Mouse (Mus musculus) midbrain, postnatal 0 days (tissue): ENCODE measurements at regions not wholly inside any gene's neighbourhood (a gene's known extent, or its start where the extent isn't known, plus 50 kb on each side); places are given as distances from the start of the nearest gene placed in this dataset.

ENCODE experiments used
- ATAC-seq: fragments of 200-750 bp; cut with Nextera tagmentation; 2 replicates; pipeline ENCODE4 v1.8.0; 2017; ENCODE audit warnings: moderate number of reproducible peaks, mild to moderate bottlenecking, moderate TSS enrichment, moderate library complexity; ENCODE audit not compliant: low FRiP score
- DNase-seq: peaks from one replicate; pipeline ENCODE4 v3.0.0-alpha.2; 2015; ENCODE audit warnings: low spot score
- H3K27ac ChIP-seq: fragments of 300-500 bp; sonication (generic); 2 replicates; pipeline ENCODE4 v1.5.1; 2014; ENCODE audit warnings: low read depth, mild to moderate bottlenecking, low read length, mixed read lengths
- H3K27me3 ChIP-seq: fragments of 300-500 bp; sonication (generic); 2 replicates; pipeline ENCODE4 v1.6.1; 2014; ENCODE audit warnings: low read length, control low read depth, mixed read lengths; ENCODE audit not compliant: insufficient read depth
- H3K36me3 ChIP-seq: fragments of 300-500 bp; sonication (generic); 2 replicates; pipeline ENCODE4 v1.6.1; 2014; ENCODE audit warnings: low read length, control low read depth, mixed read lengths; ENCODE audit not compliant: insufficient read depth
- H3K4me1 ChIP-seq: fragments of 300-500 bp; sonication (generic); 2 replicates; pipeline ENCODE4 v1.6.1; 2014; ENCODE audit warnings: mild to moderate bottlenecking, control low read depth, antibody characterized with exemption, low read length, mixed read lengths; ENCODE audit not compliant: insufficient read depth
- H3K4me2 ChIP-seq: fragments of 300-500 bp; sonication (generic); 2 replicates; pipeline ENCODE4 v1.6.1; 2014; ENCODE audit warnings: low read depth, mild to moderate bottlenecking, low read length, mixed read lengths; ENCODE audit not compliant: poor library complexity, severe bottlenecking
- H3K4me3 ChIP-seq: fragments of 300-500 bp; sonication (generic); 2 replicates; pipeline ENCODE4 v1.5.1; 2014; ENCODE audit warnings: low read depth, mild to moderate bottlenecking, low read length, moderate library complexity
- H3K9ac ChIP-seq: fragments of 300-500 bp; sonication (generic); replicated peaks from 2 replicates; pipeline ENCODE4 v1.6.1; 2014; ENCODE audit warnings: mild to moderate bottlenecking, low read length, moderate library complexity, mixed read lengths; ENCODE audit not compliant: poor library complexity, severe bottlenecking
- H3K9me3 ChIP-seq: fragments of 300-500 bp; sonication (generic); 2 replicates; pipeline ENCODE4 v1.6.1; 2016; ENCODE audit warnings: low read length, control low read depth
- CTCF ChIP-seq: IDR thresholded peaks from 2 replicates; pipeline ENCODE4 v1.5.1; 2016; ENCODE audit warnings: antibody characterized with exemption, mild to moderate bottlenecking
- WGBS: fragments of 180-500 bp; shearing (Covaris S2); extraction: QIAGEN DNeasy Blood & Tissue Kit; methylation state at CpG from one replicate; pipeline ENCODE4 v1.1.7; 2014; 5-methylcytosine and 5-hydroxymethylcytosine counted together

DNA sequence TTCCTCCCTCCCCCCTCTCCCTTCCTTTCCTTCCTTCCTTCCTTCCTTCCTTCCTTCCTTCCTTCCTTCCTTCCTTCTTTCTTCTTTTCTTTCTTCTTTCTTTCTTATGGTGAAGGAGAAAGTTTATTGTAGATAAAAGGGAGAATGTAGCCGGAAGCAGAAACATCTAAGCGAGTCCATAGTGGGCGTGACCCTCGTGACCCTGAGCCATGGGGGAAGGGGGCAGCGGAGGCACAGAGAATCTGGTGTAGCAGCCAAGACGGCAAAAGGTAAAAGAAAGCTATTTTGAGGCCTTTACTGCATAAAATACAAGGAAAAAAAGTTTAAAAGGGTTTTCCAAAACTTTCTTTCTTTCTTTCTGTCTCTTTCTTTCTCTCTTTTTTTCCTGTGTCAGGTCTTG, 93.5 kb upstream of the Fbxo11 start:
- no peak for DNase-seq
- Histone ChIP-seq H3K9ac (no peak overlapping the region), H3K27ac (no peak overlapping the region), H3K27me3 (no peaks in the 10 kb centered on the region), H3K4me1 (peaks cover 8% of the 10 kb centered on the region; the same call in 1 of the 2 replicates), H3K9me3 (no peaks in the 10 kb centered on the region), H3K4me2 (no peak overlapping the region), H3K4me3 (no peak overlapping the region), H3K36me3 (no peaks in the 10 kb centered on the region)
- ATAC-seq = no peak
- WGBS = 22% methylated on average over 6 of the region's 6 CpGs
- no peak for TF ChIP-seq CTCF

DNA sequence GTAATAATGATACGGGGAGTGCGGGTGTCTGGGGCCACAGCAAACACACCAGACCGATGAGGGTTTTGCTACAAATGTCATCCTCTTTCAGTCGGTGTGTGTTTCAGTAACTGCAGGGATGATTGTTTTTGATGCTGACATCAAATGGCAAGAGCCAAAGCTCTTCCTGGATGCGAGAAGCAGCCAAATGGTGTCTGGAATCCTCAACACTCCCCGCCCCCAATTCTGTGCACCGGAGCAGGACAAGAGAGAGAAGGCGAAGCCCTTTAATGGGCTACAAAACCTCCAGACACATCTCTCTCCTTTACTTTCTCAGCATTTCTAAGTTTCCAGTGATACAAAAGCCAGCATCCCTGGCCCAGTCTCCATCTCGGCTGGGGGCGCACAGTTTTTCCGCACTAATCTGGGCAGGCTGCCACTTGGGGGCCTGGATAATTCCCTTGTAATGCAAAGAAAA, 94.1 kb upstream of the Fbxo11 start:
- no peak overlapping the region for H3K9ac ChIP-seq

DNA sequence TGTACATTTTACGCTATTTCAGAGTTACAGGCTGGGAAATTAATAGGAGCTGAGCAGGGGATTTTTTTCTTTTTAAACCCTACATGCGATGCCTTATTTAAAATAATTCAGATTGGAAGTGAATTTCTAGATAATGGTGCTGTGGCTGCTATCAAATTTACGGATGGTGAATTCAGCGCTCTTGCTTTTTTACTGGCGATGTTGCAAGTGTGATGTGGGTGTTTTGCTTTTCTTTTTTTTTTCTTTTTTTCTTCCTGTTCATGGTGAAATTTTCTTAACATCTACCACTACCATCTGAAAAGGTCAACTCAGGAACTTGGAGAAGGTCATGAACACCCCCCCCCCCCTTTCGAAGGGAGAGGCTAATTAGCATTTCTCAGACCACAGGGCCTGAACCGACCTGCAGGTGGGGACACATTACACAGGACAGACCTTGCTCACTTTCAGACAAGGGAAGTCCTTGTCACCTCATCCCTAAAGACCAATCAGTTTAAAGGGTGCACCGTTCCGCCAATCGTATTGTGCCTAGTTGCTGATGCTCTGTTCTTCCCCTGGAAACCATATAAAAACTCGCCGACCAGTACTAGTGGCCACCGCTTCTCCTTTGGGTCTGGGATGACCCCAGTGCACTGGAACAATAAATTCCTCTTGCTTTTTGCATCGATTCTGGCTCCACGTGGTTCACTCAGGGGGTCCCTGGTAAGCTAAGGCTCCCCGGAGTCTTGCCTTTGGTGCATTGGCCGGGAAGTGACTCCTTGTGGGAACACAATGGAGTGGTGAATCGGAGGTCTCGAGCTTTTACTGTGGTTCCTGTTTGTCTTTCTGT, 95.0 kb upstream of the Fbxo11 start:
- peak overlapping the region; percentile 12; the same call in 1 of the 2 replicates for H3K4me3 ChIP-seq
- peaks cover 8% of the 10 kb centered on the region; the same call in 1 of the 2 replicates for H3K4me1 ChIP-seq
- H3K9ac ChIP-seq = no peak overlapping the region
- no peaks in the 10 kb centered on the region for H3K9me3 ChIP-seq
- ATAC-seq (no peak), DNase-seq (peak; percentile 5)
- no peaks in the 10 kb centered on the region for H3K36me3 ChIP-seq
- H3K4me2 ChIP-seq = peak overlapping the region; percentile 46
- no peak overlapping the region for H3K27ac ChIP-seq
- TF ChIP-seq CTCF = peak; percentile 11; the same call in 1 of the 2 replicates
- WGBS = 36% methylated on average over 19 of the region's 19 CpGs
- no peaks in the 10 kb centered on the region for H3K27me3 ChIP-seq

More for the DNA sequence above, 94.1 kb upstream of the Fbxo11 start:
- Histone ChIP-seq H3K27ac (no peak overlapping the region), H3K4me2 (peak overlapping the region; percentile 46), H3K27me3 (no peaks in the 10 kb centered on the region), H3K4me1 (peaks cover 8% of the 10 kb centered on the region; the same call in 1 of the 2 replicates), H3K9me3 (no peaks in the 10 kb centered on the region), H3K36me3 (no peaks in the 10 kb centered on the region), H3K4me3 (peak overlapping the region; percentile 14; the same call in 1 of the 2 replicates)
- peak; percentile 9 for DNase-seq
- TF ChIP-seq CTCF = no peak
- ATAC-seq = no peak
- WGBS = 9% methylated on average over 11 of the region's 11 CpGs

DNA sequence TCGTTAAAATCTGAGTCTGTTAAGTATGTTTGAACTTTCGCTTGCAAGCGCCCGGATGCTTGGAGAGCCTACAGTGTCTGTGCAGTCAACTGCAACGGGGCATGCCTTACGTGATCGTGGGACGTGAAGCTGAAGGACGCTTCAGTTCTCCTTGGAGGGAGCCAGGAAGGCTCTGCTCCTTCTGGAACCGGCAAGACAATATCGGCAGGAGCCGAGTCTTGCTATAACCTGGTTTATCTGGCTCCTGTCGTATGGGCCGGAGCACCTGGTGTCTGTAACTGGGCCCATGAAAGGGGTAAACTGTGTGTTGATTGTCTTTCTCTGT, 95.5 kb upstream of the Fbxo11 start:
- Histone ChIP-seq H3K4me1 (peaks cover 8% of the 10 kb centered on the region; the same call in 1 of the 2 replicates), H3K36me3 (no peaks in the 10 kb centered on the region), H3K4me2 (0 out of 2 replicates have a peak overlapping the region, but pooled peaks have one; percentile 12), H3K27me3 (no peaks in the 10 kb centered on the region), H3K9ac (no peak overlapping the region), H3K4me3 (0 out of 2 replicates have a peak overlapping the region, but pooled peaks have one; percentile 12), H3K9me3 (no peaks in the 10 kb centered on the region), H3K27ac (no peak overlapping the region)
- DNase-seq = no peak
- TF ChIP-seq CTCF = no peak
- 71% methylated on average over 14 of the region's 14 CpGs for WGBS
- ATAC-seq = no peak

GRCm38 (mm10) chr17:88161766-88162165, 96.7 kb upstream of the Fbxo11 start:
- H3K27ac ChIP-seq = no peak overlapping the region
- H3K27me3 ChIP-seq = no peaks in the 10 kb centered on the region
- no peaks in the 10 kb centered on the region for H3K36me3 ChIP-seq
- H3K9me3 ChIP-seq = no peaks in the 10 kb centered on the region
- WGBS = 97% methylated on average over 8 of the region's 8 CpGs
- H3K4me2 ChIP-seq = no peak overlapping the region
- H3K4me3 ChIP-seq = no peak overlapping the region
- DNase-seq (no peak), ATAC-seq (no peak)
- peaks cover 8% of the 10 kb centered on the region; the same call in 1 of the 2 replicates for H3K4me1 ChIP-seq
- H3K9ac ChIP-seq = no peak overlapping the region
- no peak for TF ChIP-seq CTCF

DNA sequence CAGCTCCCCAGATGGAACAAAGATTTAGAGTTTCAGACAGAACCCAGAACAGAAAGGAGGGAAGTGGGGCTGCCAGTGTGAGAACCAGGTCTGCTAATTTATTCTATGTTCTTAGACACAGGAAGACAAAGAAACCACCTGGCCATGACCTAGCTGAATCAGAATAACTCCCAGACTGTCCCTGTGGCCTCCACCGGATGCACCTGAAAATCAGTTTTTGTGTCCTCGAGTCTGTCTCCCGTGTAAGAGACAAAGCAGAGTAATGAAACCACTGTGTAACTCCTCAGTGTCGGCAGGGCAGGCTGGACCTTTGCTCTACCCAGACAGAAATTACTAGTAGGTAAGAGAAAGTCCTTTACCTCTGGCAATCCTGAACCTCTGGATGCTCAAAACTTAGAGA, 99.7 kb upstream of the Fbxo11 start:
- H3K9ac ChIP-seq = no peak overlapping the region
- no peaks in the 10 kb centered on the region for H3K9me3 ChIP-seq
- TF ChIP-seq CTCF = no peak
- H3K27me3 ChIP-seq = no peaks in the 10 kb centered on the region
- H3K36me3 ChIP-seq = no peaks in the 10 kb centered on the region
- no peak overlapping the region for H3K27ac ChIP-seq
- no peaks in the 10 kb centered on the region for H3K4me1 ChIP-seq
- no peak overlapping the region for H3K4me2 ChIP-seq
- ATAC-seq (no peak), DNase-seq (no peak)
- WGBS = 86% methylated on average over 4 of the region's 4 CpGs
- H3K4me3 ChIP-seq = no peak overlapping the region
